Mouse (Mus musculus) MEL (cell line): ENCODE results near the gene Tpd52l2.

Source experiments
- EP300 ChIP-seq, 2 experiments: IDR thresholded peaks; 2 replicates each; pipeline ENCODE4 v1.6.1; 2011; ENCODE audit warnings: improper control_type of control experiment in 2 of 2, low read length in 2 of 2, low read depth in 1 of 2, mild to moderate bottlenecking in 1 of 2
- POLR2A ChIP-seq, 2 experiments: IDR thresholded peaks; 2 replicates each; pipeline ENCODE4 v1.6.1; 2011 to 2012; ENCODE audit warnings: low read length in 2 of 2, mild to moderate bottlenecking in 2 of 2, control low read depth in 1 of 2, improper control_type of control experiment in 1 of 2, low read depth in 1 of 2, moderate library complexity in 1 of 2; ENCODE audit not compliant: control insufficient read depth in 1 of 2, insufficient read depth in 1 of 2, poor library complexity in 1 of 2
- ZC3H11A ChIP-seq: IDR thresholded peaks from 2 replicates; pipeline ENCODE4 v1.6.1; 2012; ENCODE audit warnings: low read depth, mild to moderate bottlenecking, inconsistent platforms, low read length, improper control_type of control experiment

- TF ChIP-seq ZC3H11A = no peak
- TF ChIP-seq POLR2A (IDR thresholded peaks at IDR 0.05; ENCODE audit: control insufficient read depth in 1 of 2, insufficient read depth in 1 of 2, low read depth in 1 of 2, low read length in 2 of 2, poor library complexity in 1 of 2) = no peak
- TF ChIP-seq EP300 (IDR thresholded peaks at IDR 0.05; ENCODE audit: low read depth in 1 of 2, low read length in 2 of 2) = no peak
Observed at GRCm38 (mm10) chr2:181484456-181485233, 12.3 kb upstream of the Tpd52l2 start.
